Mouse (Mus musculus): ENCODE measurements around the gene Olah. TPM values are rescaled to one million over a fixed set of nuclear protein-coding genes. Genes with fewer than 3 reads are reported as not detected.

Olah gene
- polyA plus RNA-seq, 1 experiment from 2014 or later: 0.23 TPM

GRCm38 (mm10) chr2:3348422-3348821 is 48.6 kb downstream of the Olah start:
- no peak overlapping the region for H3K9ac ChIP-seq (ENCODE audit: low read length)
- no peaks in the 10 kb centered on the region for H3K4me1 ChIP-seq (replicated peaks; ENCODE audit: control insufficient read depth, insufficient read depth)
- no peak for DNase-seq (ENCODE audit: low spot score)
- no peaks in the 10 kb centered on the region for H3K36me3 ChIP-seq (ENCODE audit: control insufficient read depth, insufficient read depth, low read length)
- H3K27ac ChIP-seq (replicated peaks): no peak overlapping the region
- no peak overlapping the region for H3K4me2 ChIP-seq (replicated peaks; ENCODE audit: low read depth)
- no peaks in the 10 kb centered on the region for H3K27me3 ChIP-seq (ENCODE audit: control insufficient read depth, insufficient read depth, low read length)
- no peak overlapping the region for H3K4me3 ChIP-seq (ENCODE audit: low read depth, low read length)
- TF ChIP-seq CTCF (IDR thresholded peaks at IDR 0.05; ENCODE audit: low read depth) (no peak), EP300 (optimal IDR thresholded peaks at IDR 0.05) (no peak)
- H3K9me3 ChIP-seq (ENCODE audit: control insufficient read depth, low read length): peaks cover 2% of the 10 kb centered on the region; the same call in 1 of the 2 replicates
- no peak for ATAC-seq (ENCODE audit: low FRiP score, low TSS enrichment)
- WGBS: 76% methylated on average over 4 of the region's 4 CpGs

GRCm38 (mm10) chr2:3335611-3336301 is 61.3 kb downstream of the Olah start, which contains the start of gene Acbd7:
Gene Acbd7, plus strand, starts transcription at chr2:3336168.
- H3K27me3 ChIP-seq (ENCODE audit: control insufficient read depth, insufficient read depth, low read length): no peaks in the 10 kb centered on the region
- peak; percentile 73 for DNase-seq (ENCODE audit: low spot score)
- 0 out of 2 replicates have a peak within 1 kb of the TSS, but pooled peaks have one; percentile 35 for H3K27ac ChIP-seq (replicated peaks)
- peaks cover 4% of the 10 kb centered on the region for H3K4me1 ChIP-seq (replicated peaks; ENCODE audit: control insufficient read depth, insufficient read depth)
- no peaks in the 10 kb centered on the region for H3K36me3 ChIP-seq (ENCODE audit: control insufficient read depth, insufficient read depth, low read length)
- ATAC-seq (ENCODE audit: low FRiP score, low TSS enrichment): peak; percentile 36; the same call in 1 of the 2 replicates
- H3K9me3 ChIP-seq (ENCODE audit: control insufficient read depth, low read length): no peaks in the 10 kb centered on the region
- H3K9ac ChIP-seq (ENCODE audit: low read length): no peak within 1 kb of the TSS
- TF ChIP-seq EP300 (optimal IDR thresholded peaks at IDR 0.05) (no peak), CTCF (IDR thresholded peaks at IDR 0.05; ENCODE audit: low read depth) (no peak)
- peak within 1 kb of the TSS; percentile 45 for H3K4me2 ChIP-seq (replicated peaks; ENCODE audit: low read depth)
- peak within 1 kb of the TSS; percentile 11; the same call in 1 of the 2 replicates for H3K4me3 ChIP-seq (ENCODE audit: low read depth, low read length)
- 3% methylated on average over 20 of the region's 20 CpGs for WGBS

GRCm38 (mm10) chr2:3333761-3334160 is 63.2 kb downstream of the Olah start:
- H3K9me3 ChIP-seq (ENCODE audit: control insufficient read depth, low read length): no peaks in the 10 kb centered on the region
- TF ChIP-seq CTCF (IDR thresholded peaks at IDR 0.05; ENCODE audit: low read depth) (no peak), EP300 (optimal IDR thresholded peaks at IDR 0.05) (no peak)

GRCm38 (mm10) chr2:3332484-3333242 is 64.3 kb downstream of the Olah start, which contains the start of gene Rpp38:
Gene Rpp38, minus strand, starts transcription at chr2:3332643.
- Histone ChIP-seq H3K4me1 (replicated peaks; ENCODE audit: control insufficient read depth, insufficient read depth) (peaks cover 4% of the 10 kb centered on the region), H3K27me3 (ENCODE audit: control insufficient read depth, insufficient read depth, low read length) (no peaks in the 10 kb centered on the region), H3K36me3 (ENCODE audit: control insufficient read depth, insufficient read depth, low read length) (0 out of 2 replicates have a peak, but pooled peaks cover 3% of the 10 kb centered on the region), H3K4me2 (replicated peaks; ENCODE audit: low read depth) (peak within 1 kb of the TSS; percentile 91), H3K4me3 (ENCODE audit: low read depth, low read length) (peak within 1 kb of the TSS; percentile 68), H3K9me3 (ENCODE audit: control insufficient read depth, low read length) (no peaks in the 10 kb centered on the region), H3K27ac (replicated peaks) (peak within 1 kb of the TSS; percentile 89), H3K9ac (ENCODE audit: low read length) (peak within 1 kb of the TSS; percentile 77)
- TF ChIP-seq EP300 (optimal IDR thresholded peaks at IDR 0.05): peak; percentile 97
- TF ChIP-seq CTCF (IDR thresholded peaks at IDR 0.05; ENCODE audit: low read depth): no peak; the same call in 1 of the 2 replicates
- ATAC-seq (ENCODE audit: low FRiP score, low TSS enrichment) (peak; percentile 97), DNase-seq (ENCODE audit: low spot score) (peak; percentile 97)
- under 1% methylated on average over 42 of the region's 45 CpGs for WGBS

More at GRCm38 (mm10) chr2:3333761-3334160, 63.2 kb downstream of the Olah start:
- WGBS: 89% methylated on average over 12 of the region's 12 CpGs
- H3K4me2 ChIP-seq (replicated peaks; ENCODE audit: low read depth): no peak overlapping the region
- no peak overlapping the region for H3K4me3 ChIP-seq (ENCODE audit: low read depth, low read length)
- no peaks in the 10 kb centered on the region for H3K36me3 ChIP-seq (ENCODE audit: control insufficient read depth, insufficient read depth, low read length)
- H3K9ac ChIP-seq (ENCODE audit: low read length): no peak overlapping the region
- H3K4me1 ChIP-seq (replicated peaks; ENCODE audit: control insufficient read depth, insufficient read depth): peaks cover 4% of the 10 kb centered on the region
- ATAC-seq (ENCODE audit: low FRiP score, low TSS enrichment) (no peak), DNase-seq (ENCODE audit: low spot score) (no peak)
- no peak overlapping the region for H3K27ac ChIP-seq (replicated peaks)
- no peaks in the 10 kb centered on the region for H3K27me3 ChIP-seq (ENCODE audit: control insufficient read depth, insufficient read depth, low read length)

GRCm38 (mm10) chr2:3332056-3332455 is 65.0 kb downstream of the Olah start:
- DNase-seq (ENCODE audit: low spot score) (no peak), ATAC-seq (ENCODE audit: low FRiP score, low TSS enrichment) (no peak)
- peak overlapping the region; percentile 89 for H3K27ac ChIP-seq (replicated peaks)
- under 1% methylated on average over 21 of the region's 21 CpGs for WGBS
- H3K4me2 ChIP-seq (replicated peaks; ENCODE audit: low read depth): peak overlapping the region; percentile 91
- no peaks in the 10 kb centered on the region for H3K9me3 ChIP-seq (ENCODE audit: control insufficient read depth, low read length)
- H3K27me3 ChIP-seq (ENCODE audit: control insufficient read depth, insufficient read depth, low read length): no peaks in the 10 kb centered on the region
- peak overlapping the region; percentile 68 for H3K4me3 ChIP-seq (ENCODE audit: low read depth, low read length)
- TF ChIP-seq CTCF (IDR thresholded peaks at IDR 0.05; ENCODE audit: low read depth) (no peak), EP300 (optimal IDR thresholded peaks at IDR 0.05) (no peak)
- H3K9ac ChIP-seq (ENCODE audit: low read length): peak overlapping the region; percentile 77
- peaks cover 4% of the 10 kb centered on the region for H3K4me1 ChIP-seq (replicated peaks; ENCODE audit: control insufficient read depth, insufficient read depth)
- 0 out of 2 replicates have a peak, but pooled peaks cover 3% of the 10 kb centered on the region for H3K36me3 ChIP-seq (ENCODE audit: control insufficient read depth, insufficient read depth, low read length)

Data from stomach, postnatal 0 days (tissue).